Mouse (Mus musculus) spleen, postnatal 10 days (tissue): ENCODE data around the gene Fkbp1a.

ENCODE experiments used
- DNase-seq, 2 experiments: peaks; one replicate each; pipeline ENCODE4 v3.0.0; 2021 to 2022; ENCODE audit warnings: low spot score in 2 of 2

Gene Fkbp1a

GRCm38 (mm10) chr2:151608435-151608834, 66.2 kb downstream of the Fkbp1a start:
- no peak for DNase-seq

- DNase-seq, result no peak
Observed at GRCm38 (mm10) chr2:151609974-151610373, 67.7 kb downstream of the Fkbp1a start.
